In genomic region chr4:120697799-120698484, GRCm38 (mm10) we compare ENCODE assay signal across 8 mouse cellular contexts. TPM values are rescaled to one million over a fixed set of nuclear protein-coding genes. Genes with fewer than 3 reads are reported as not detected.
A peak's percentile ranks its signal among the peaks of the same experiment; 100 is the strongest.
DNase-seq lines count a peak whose midpoint lies in the region; ATAC-seq and TF ChIP-seq lines count a peak whose summit lies in the region.
"Had no signal": no experiment of that assay in that cellular context is flagged by ENCODE, and none has a peak within 500 bp of the region (broad histone marks: within the 10 kb centered on the region; RNA-seq: fewer than 3 reads in every experiment).

No protein-coding gene starts in this region.

- H3K27me3 ChIP-seq in midbrain, embryonic 10.5 days (ENCODE audit: low read depth, poor library complexity, severe bottlenecking) = peaks cover 65% of the 10 kb centered on the region
- H3K27me3 ChIP-seq in midbrain, postnatal 0 days (ENCODE audit: insufficient read depth, low read length) = 0 out of 2 replicates have a peak, but pooled peaks cover 11% of the 10 kb centered on the region
- peaks cover 10% of the 10 kb centered on the region for H3K27me3 ChIP-seq in forebrain, postnatal 0 days (ENCODE audit: insufficient read depth, low read length)
- peaks cover 98% of the 10 kb centered on the region for H3K27me3 ChIP-seq in liver, embryonic 12.5 days (replicated peaks)
- 0 out of 2 replicates have a peak, but pooled peaks cover 4% of the 10 kb centered on the region for H3K27me3 ChIP-seq in stomach, embryonic 16.5 days (ENCODE audit: control insufficient read depth, insufficient read depth, low read length)

- peaks cover 9% of the 10 kb centered on the region; the same call in 1 of the 2 replicates for H3K4me1 ChIP-seq in midbrain, embryonic 10.5 days
- H3K4me1 ChIP-seq in midbrain, postnatal 0 days (ENCODE audit: insufficient read depth, low read length) = no peaks in the 10 kb centered on the region
- no peaks in the 10 kb centered on the region for H3K4me1 ChIP-seq in forebrain, postnatal 0 days (ENCODE audit: insufficient read depth)
- H3K4me1 ChIP-seq in liver, embryonic 12.5 days = peaks cover 12% of the 10 kb centered on the region
- no peaks in the 10 kb centered on the region for H3K4me1 ChIP-seq in stomach, embryonic 16.5 days (ENCODE audit: control insufficient read depth, insufficient read depth, low read length)

- H3K4me3 ChIP-seq in midbrain, embryonic 10.5 days = peak overlapping the region; percentile 38
- no peak overlapping the region for H3K4me3 ChIP-seq in midbrain, postnatal 0 days (ENCODE audit: low read depth, low read length)
- no peak overlapping the region for H3K4me3 ChIP-seq in forebrain, postnatal 0 days (ENCODE audit: low read depth, low read length)
- peak overlapping the region; percentile 10; the same call in 1 of the 2 replicates for H3K4me3 ChIP-seq in liver, embryonic 12.5 days
- no peak overlapping the region; the same call in 1 of the 2 replicates for H3K4me3 ChIP-seq in stomach, embryonic 16.5 days (replicated peaks; ENCODE audit: low read length)

- no peaks in the 10 kb centered on the region for H3K9me3 ChIP-seq in midbrain, embryonic 10.5 days (replicated peaks)
- H3K9me3 ChIP-seq in midbrain, postnatal 0 days (ENCODE audit: low read length) = no peaks in the 10 kb centered on the region
- H3K9me3 ChIP-seq in forebrain, postnatal 0 days (ENCODE audit: low read length) = no peaks in the 10 kb centered on the region
- H3K9me3 ChIP-seq in liver, embryonic 12.5 days (replicated peaks) = no peaks in the 10 kb centered on the region
- H3K9me3 ChIP-seq in stomach, embryonic 16.5 days (replicated peaks; ENCODE audit: control insufficient read depth, low read length) = no peaks in the 10 kb centered on the region

- no peak for DNase-seq in midbrain, embryonic 10.5 days (ENCODE audit: low spot score)
- DNase-seq in midbrain, postnatal 0 days (ENCODE audit: low spot score) = no peak
- DNase-seq in forebrain, postnatal 0 days = no peak
- no peak for DNase-seq in ovary, adult 18-20 months (ENCODE audit: low spot score)
- DNase-seq in ovary, postnatal 10 days (ENCODE audit: low spot score) = no peak

- H3K9ac ChIP-seq in midbrain, postnatal 0 days (replicated peaks; ENCODE audit: low read length, poor library complexity, severe bottlenecking) = no peak overlapping the region
- no peak overlapping the region for H3K9ac ChIP-seq in forebrain, postnatal 0 days
- H3K9ac ChIP-seq in liver, embryonic 12.5 days = no peak overlapping the region
- no peak overlapping the region for H3K9ac ChIP-seq in stomach, embryonic 16.5 days (ENCODE audit: low read length)

- WGBS in midbrain, embryonic 10.5 days = 12% methylated on average over 35 of the region's 35 CpGs
- 23% methylated on average over 35 of the region's 35 CpGs for WGBS in midbrain, postnatal 0 days
- 19% methylated on average over 35 of the region's 35 CpGs for WGBS in forebrain, postnatal 0 days
- 15% methylated on average over 35 of the region's 35 CpGs for WGBS in liver, embryonic 12.5 days (ENCODE audit: insufficient replicate concordance)
- WGBS in stomach, embryonic 16.5 days = 15% methylated on average over 35 of the region's 35 CpGs

- no peak overlapping the region for H3K27ac ChIP-seq in midbrain, embryonic 10.5 days (replicated peaks)
- H3K27ac ChIP-seq in midbrain, postnatal 0 days (ENCODE audit: low read depth, low read length) = no peak overlapping the region
- no peak overlapping the region for H3K27ac ChIP-seq in forebrain, postnatal 0 days (ENCODE audit: low read depth, low read length)
- H3K27ac ChIP-seq in liver, embryonic 12.5 days = no peak overlapping the region
- no peak overlapping the region for H3K27ac ChIP-seq in stomach, embryonic 16.5 days (ENCODE audit: low read length)

- no peaks in the 10 kb centered on the region for H3K36me3 ChIP-seq in midbrain, embryonic 10.5 days
- peaks cover 6% of the 10 kb centered on the region; the same call in 1 of the 2 replicates for H3K36me3 ChIP-seq in midbrain, postnatal 0 days (ENCODE audit: insufficient read depth, low read length)
- peaks cover 2% of the 10 kb centered on the region for H3K36me3 ChIP-seq in forebrain, postnatal 0 days (ENCODE audit: insufficient read depth)
- no peaks in the 10 kb centered on the region for H3K36me3 ChIP-seq in liver, embryonic 12.5 days
- H3K36me3 ChIP-seq in stomach, embryonic 16.5 days (ENCODE audit: control insufficient read depth, insufficient read depth, low read length) = no peaks in the 10 kb centered on the region

- ATAC-seq in midbrain, postnatal 0 days (ENCODE audit: low FRiP score) = no peak
- ATAC-seq in forebrain, postnatal 0 days = no peak
- ATAC-seq in liver, embryonic 12.5 days = peak; percentile 39; the same call in 1 of the 2 replicates
- ATAC-seq in stomach, embryonic 16.5 days (ENCODE audit: insufficient read depth, low FRiP score) = peak; percentile 56
- ATAC-seq: inflammation-experienced regulatory T-cells, adult 6 months had no signal

- H3K4me2 ChIP-seq in midbrain, postnatal 0 days (ENCODE audit: low read depth, low read length, poor library complexity, severe bottlenecking) = no peak overlapping the region
- 0 out of 2 replicates have a peak overlapping the region, but pooled peaks have one; percentile 2 for H3K4me2 ChIP-seq in forebrain, postnatal 0 days (ENCODE audit: low read depth)
- H3K4me2 ChIP-seq in liver, embryonic 12.5 days = peak overlapping the region; percentile 59
- peak overlapping the region; percentile 32; the same call in 1 of the 2 replicates for H3K4me2 ChIP-seq in stomach, embryonic 16.5 days (ENCODE audit: low read depth, low read length)

- no peak for TF ChIP-seq CTCF in midbrain, postnatal 0 days (IDR thresholded peaks at IDR 0.05)
- no peak for TF ChIP-seq CTCF in forebrain, postnatal 0 days (IDR thresholded peaks at IDR 0.05; ENCODE audit: low read depth)

RNA-seq across cellular contexts. Expression of gene Cited4, which starts 31.6 kb away (rescaled TPM):
- 8.5 and 12.7 TPM in 2 replicates for polyA plus RNA-seq in midbrain, embryonic 10.5 days (2016; fragmentation: Nextera tagmentation; extraction: Ambion mirVana)
- total RNA-seq in midbrain, postnatal 0 days (2014; rRNA removed) = 5.2 and 9.7 TPM in 2 replicates
- 6.6 and 7.5 TPM in 2 replicates for polyA plus RNA-seq in midbrain, postnatal 0 days (2015; fragmentation: Nextera tagmentation; extraction: Ambion mirVana)
- total RNA-seq in forebrain, postnatal 0 days (2014; rRNA removed) = 2.9 and 6.0 TPM in 2 replicates
- polyA plus RNA-seq in forebrain, postnatal 0 days (2015; fragmentation: Nextera tagmentation; extraction: Ambion mirVana) = 4.2 and 5.3 TPM in 2 replicates
- 286 and 295 TPM in 2 replicates for polyA plus RNA-seq in liver, embryonic 12.5 days (2016; fragmentation: Nextera tagmentation; extraction: Ambion mirVana)
- polyA plus RNA-seq in stomach, embryonic 16.5 days (2015; fragmentation: Nextera tagmentation; extraction: Ambion mirVana) = 3.0 and 4.0 TPM in 2 replicates

RNA-seq across cellular contexts. Expression of gene Kcnq4, which starts 50.5 kb away (rescaled TPM):
- 2.1 and 3.0 TPM in 2 replicates for polyA plus RNA-seq in midbrain, embryonic 10.5 days (2016; fragmentation: Nextera tagmentation; extraction: Ambion mirVana)
- total RNA-seq in midbrain, postnatal 0 days (2014; rRNA removed) = 8.2 and 9.8 TPM in 2 replicates
- polyA plus RNA-seq in midbrain, postnatal 0 days (2015; fragmentation: Nextera tagmentation; extraction: Ambion mirVana) = 4.2 and 4.6 TPM in 2 replicates
- total RNA-seq in forebrain, postnatal 0 days (2014; rRNA removed) = 10.9 and 11.9 TPM in 2 replicates
- polyA plus RNA-seq in forebrain, postnatal 0 days (2015; fragmentation: Nextera tagmentation; extraction: Ambion mirVana) = 7.1 and 7.5 TPM in 2 replicates
- polyA plus RNA-seq in liver, embryonic 12.5 days (2016; fragmentation: Nextera tagmentation; extraction: Ambion mirVana) = 0.20 and 0.44 TPM in 2 replicates
- polyA plus RNA-seq in stomach, embryonic 16.5 days (2015; fragmentation: Nextera tagmentation; extraction: Ambion mirVana) = 3.3 and 4.1 TPM in 2 replicates
- polyA plus RNA-seq: inflammation-experienced regulatory T-cells, adult 6 months had no signal

Comparison
In these comparisons a context has a peak if more than half of its experiments do, and no peak if none do; other contexts are left out.
1. H3K4me3 ChIP-seq: peak in midbrain, embryonic 10.5 days (single experiment) and liver, embryonic 12.5 days (single experiment); none in midbrain, postnatal 0 days (single experiment), forebrain, postnatal 0 days (single experiment) and stomach, embryonic 16.5 days (single experiment).
2. ATAC-seq: peak in liver, embryonic 12.5 days (single experiment) and stomach, embryonic 16.5 days (single experiment); none in midbrain, postnatal 0 days (single experiment) and forebrain, postnatal 0 days (single experiment).
3. RNA of gene Cited4, which starts 31.6 kb away (polyA plus RNA-seq): 286 to 295 TPM in liver, embryonic 12.5 days; 8.5 to 12.7 TPM in midbrain, embryonic 10.5 days, 6.6 to 7.5 TPM in midbrain, postnatal 0 days, 4.2 to 5.3 TPM in forebrain, postnatal 0 days and 3.0 to 4.0 TPM in stomach, embryonic 16.5 days; every median in the first group is over 10 times any median in the second.